Mouse (Mus musculus): ENCODE measurements around the gene Slc25a23.
A peak's percentile ranks its signal among the peaks of the same experiment; 100 is the strongest.

GRCm38 (mm10) chr17:56997029-56997667 lies 62.5 kb downstream of the Slc25a23 start, which contains the start of gene Alkbh7:
- TF ChIP-seq CTCF (IDR thresholded peaks at IDR 0.05; ENCODE audit: control insufficient read depth, insufficient read depth, insufficient replicate concordance, low read depth, low read length) (peak; percentile 45; the same call in 1 of the 2 replicates), POLR2A (IDR thresholded peaks at IDR 0.05; ENCODE audit: control insufficient read depth, low read depth, low read length) (peak; percentile 44; the same call in 1 of the 2 replicates)
